Mouse (Mus musculus) CD4-positive helper T cell, adult 2 months (primary cell): ENCODE results near the gene Naa35.

ENCODE experiments used
- DNase-seq: peaks from one replicate; pipeline ENCODE4 v3.0.0-alpha.2; 2012; ENCODE audit warnings: low read depth, missing footprints, low spot score

Gene Naa35

GRCm38 (mm10) chr13:59639368-59640177, 54.5 kb downstream of the Naa35 start:
- no peak for DNase-seq

- no peak for DNase-seq
Observed at GRCm38 (mm10) chr13:59640178-59640440, 55.0 kb downstream of the Naa35 start.

DNA sequence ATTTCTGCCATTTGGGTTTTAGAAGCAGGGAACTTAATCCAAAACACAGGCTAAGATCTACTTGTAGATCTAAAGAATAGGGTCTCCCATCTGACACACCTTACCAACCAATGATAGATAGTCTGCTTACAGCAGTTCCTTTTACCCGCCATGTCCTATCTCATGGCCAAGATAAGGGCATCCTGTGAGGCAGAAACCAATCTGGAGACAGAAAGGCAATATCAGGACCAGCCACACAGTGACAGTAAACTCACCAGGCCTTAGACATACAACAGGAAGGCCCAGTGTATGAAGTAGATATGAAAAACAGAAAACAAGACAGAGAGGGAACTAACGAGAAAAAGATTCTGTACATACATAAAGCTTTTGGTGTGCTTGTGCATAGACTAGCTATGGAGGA, 57.8 kb downstream of the Naa35 start:
- DNase-seq = no peak

GRCm38 (mm10) chr13:59645491-59645890, 60.4 kb downstream of the Naa35 start:
- DNase-seq = no peak

GRCm38 (mm10) chr13:59646674-59647244, 61.7 kb downstream of the Naa35 start:
- no peak for DNase-seq

- no peak for DNase-seq
Observed at GRCm38 (mm10) chr13:59647484-59647883, 62.4 kb downstream of the Naa35 start.

GRCm38 (mm10) chr13:59648598-59648997, 63.5 kb downstream of the Naa35 start:
- DNase-seq = no peak

DNA sequence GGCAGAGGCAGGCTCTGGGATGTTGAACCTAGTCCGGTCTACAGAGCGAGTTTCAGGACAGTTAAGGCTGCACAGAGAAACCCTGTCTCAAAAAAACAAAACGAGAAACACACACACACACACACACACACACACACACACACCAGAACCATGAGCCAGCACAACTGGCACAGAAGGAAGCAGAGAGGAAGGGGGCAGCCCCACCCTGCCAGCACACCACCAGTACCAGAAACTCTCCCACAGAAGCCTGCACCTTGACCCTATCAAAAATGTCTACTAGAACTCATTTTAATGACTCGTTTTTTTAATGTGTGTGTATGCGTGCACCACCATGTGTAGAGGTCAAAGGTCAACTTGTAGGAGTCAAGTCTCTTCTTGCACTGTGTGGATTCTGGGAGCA, 64.7 kb downstream of the Naa35 start:
- DNase-seq = no peak

- no peak for DNase-seq
Observed at GRCm38 (mm10) chr13:59652651-59653050, 67.6 kb downstream of the Naa35 start.

- DNase-seq = no peak
Observed at GRCm38 (mm10) chr13:59653136-59653535, 68.1 kb downstream of the Naa35 start.

DNA sequence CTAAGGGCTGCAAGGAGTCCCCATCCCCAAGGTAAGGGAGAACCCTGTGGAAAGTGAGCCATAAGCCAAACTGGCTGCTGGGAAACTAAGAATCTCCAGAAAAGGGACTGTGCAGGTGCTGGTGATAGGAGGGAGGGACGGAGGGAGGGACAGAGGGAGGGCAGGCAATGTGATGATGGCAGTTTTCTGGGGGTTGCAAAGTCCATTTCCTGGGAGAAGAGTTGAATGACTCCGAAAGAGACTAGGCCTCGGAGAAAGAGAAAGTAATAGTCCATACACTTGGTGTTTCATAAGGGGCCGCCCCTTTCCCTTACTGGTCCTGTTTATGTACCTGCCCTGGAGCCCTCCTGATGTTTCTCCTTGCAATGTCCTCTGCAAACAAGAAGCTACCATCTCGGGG, 69.4 kb downstream of the Naa35 start:
- DNase-seq = no peak

GRCm38 (mm10) chr13:59655718-59656315, 70.8 kb downstream of the Naa35 start:
- peak; percentile 24 for DNase-seq

DNA sequence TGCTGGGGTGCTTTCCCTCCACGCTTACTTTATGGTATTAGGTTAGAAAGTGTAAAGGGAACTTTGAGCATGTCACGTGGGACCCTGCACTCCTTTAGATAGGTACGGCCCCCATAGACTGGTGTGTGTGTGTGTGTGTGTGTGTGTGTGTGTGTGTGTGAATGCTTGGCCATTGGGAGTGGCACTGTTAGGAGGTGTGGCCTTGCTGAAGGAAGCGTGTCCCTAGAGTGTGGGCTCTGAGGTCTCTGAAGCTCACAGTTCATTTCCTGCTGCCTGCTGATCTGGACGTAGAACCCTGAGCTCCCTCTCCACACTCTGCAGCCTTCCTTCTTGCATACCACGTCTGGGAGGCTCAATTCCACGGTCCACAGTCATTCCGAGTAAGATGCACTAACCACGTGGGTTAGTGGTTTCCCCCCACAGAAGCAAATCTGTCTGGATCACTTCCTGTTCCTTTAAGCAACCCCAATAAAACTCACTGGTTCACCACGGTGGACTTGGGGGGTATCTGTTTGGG, 71.3 kb downstream of the Naa35 start:
- DNase-seq = peak; percentile 80

DNA sequence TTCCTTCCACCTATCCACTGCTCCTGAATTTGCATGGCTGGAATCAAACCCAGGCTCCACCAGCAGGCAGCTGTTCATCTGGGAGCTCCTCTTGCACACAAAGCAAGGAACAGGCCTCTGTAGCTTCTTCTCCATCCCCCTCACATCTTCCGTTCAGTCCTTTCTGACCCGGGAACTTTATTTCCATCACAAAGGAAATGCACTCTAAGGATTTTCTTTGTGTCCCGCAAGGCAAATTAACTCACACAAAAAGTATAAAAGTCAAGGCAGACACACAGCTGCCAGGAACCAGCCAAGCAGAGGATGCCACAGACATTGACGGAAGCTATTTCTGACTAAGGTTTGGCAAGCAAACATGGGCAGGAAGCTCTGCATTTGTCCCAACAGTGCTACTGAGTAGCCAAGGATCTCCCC, 71.9 kb downstream of the Naa35 start:
- peak; percentile 40 for DNase-seq

- no peak for DNase-seq
Observed at GRCm38 (mm10) chr13:59657781-59658180, 72.7 kb downstream of the Naa35 start.

DNA sequence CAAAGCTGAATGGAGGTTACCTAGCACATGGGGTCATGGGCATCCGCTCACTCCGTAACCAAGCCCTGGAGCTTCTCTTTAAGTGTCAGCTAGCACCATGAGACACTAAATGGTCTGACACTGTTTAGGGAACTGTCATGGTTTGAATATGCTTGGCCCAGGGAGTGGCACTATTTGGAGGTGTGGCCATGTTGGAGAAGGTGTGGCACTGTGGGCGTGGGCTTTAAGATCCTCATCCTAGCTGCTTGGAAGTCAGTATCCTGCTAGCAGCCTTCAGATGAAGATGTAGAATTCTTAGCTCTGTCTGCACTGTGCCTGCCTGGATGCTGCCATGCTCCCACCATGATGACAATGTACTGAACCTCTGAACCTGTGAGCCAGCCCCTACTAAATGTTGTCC, 75.3 kb downstream of the Naa35 start:
- DNase-seq = no peak

DNA sequence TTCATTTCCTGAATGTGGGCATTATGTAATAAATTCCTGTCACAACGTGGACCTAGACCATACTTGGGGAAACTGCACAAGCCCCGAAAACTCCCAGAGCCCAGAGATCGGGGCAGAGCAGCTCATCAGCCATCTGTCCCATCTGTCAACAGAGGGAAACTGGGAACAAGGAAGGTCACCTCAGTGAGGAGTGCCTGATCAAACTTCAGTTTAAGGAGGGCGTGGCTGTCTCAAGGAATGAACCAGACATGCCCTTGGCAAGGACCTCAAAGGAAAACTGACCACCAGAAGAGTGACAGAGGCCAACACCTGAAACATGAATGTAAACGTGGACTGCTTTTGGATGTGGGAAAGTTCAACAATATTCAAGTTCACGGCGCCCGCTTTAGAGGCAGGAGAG, 76.3 kb downstream of the Naa35 start:
- no peak for DNase-seq

DNA sequence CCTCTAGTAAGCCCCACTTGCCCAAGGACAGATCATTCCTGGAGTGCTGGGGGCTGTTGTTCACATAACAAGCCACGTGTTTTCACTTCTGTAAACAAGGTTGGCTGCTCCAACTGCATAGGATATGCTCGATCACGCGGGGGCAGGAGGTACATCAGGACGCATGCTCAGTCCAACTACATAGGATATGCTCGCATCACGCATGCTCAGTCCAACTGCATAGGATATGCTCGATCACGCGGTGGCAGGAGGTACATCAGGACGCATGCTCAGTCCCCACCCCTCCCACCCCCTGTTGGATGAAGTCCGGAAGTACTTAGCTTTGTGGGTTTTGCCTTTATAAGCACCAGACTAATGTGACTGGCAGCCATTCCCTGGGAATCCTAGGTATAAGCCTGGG, 76.9 kb downstream of the Naa35 start:
- no peak for DNase-seq

GRCm38 (mm10) chr13:59663939-59664712, 79.1 kb downstream of the Naa35 start:
- DNase-seq = no peak

GRCm38 (mm10) chr13:59667763-59668162, 82.7 kb downstream of the Naa35 start:
- no peak for DNase-seq

DNA sequence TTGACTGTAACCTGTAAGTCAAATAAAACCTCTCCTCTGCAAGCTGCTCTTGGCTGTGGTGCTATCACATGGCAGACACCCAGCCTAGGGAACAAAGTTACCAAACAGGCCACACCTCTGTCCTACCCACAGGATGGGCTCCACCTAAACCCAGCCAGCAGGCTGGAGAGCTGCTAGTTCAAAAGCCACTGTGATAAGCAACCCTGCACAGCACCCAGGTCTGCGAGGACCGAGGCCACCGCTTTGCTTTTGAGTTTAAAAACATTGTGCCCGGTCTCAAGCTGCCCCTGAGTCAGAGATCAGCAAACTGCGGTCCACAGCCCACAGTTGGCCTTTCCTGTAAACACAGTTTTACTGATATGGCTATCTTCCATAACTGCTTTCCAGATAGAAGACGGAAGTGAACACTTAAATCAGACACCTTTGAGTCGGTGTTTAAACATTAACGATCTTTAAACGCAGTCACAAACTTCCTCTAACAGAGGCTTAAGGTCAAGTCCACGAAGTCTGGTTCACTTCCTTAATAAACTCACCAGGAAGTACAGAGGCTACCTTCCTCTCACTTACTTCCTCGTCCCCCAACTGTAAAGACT, 83.5 kb downstream of the Naa35 start:
- peak; percentile 80 for DNase-seq

DNA sequence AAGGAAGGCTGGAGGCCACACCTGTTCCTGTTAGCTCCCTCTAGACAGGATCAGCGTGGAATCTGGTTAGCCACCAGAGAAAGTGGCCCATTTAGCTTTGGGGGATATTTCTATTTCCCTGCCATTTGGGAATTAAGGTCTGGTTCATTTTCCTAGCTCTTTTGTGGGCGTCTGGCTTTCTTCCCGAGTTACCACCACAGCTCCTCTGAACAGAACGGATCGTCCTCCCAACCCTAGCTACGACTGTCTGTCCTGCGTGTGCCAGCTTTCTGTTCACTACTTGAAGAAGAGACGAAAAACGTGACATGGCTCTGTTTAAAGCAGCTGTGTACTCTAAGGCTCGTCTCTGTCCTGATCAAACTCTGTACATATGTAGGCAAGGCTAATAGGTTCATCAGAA, 84.9 kb downstream of the Naa35 start:
- DNase-seq = no peak
